Mouse (Mus musculus) Muller cell, postnatal 12 days (primary cell): ENCODE data around the gene Chd3.
"Not testable (repeated sequence)": the region's sequence is repeated elsewhere in the genome, so short reads cannot be mapped to it uniquely, and the experiment has no call there.

ENCODE experiments used
- DNase-seq: peaks from one replicate; pipeline ENCODE4 v3.0.0-alpha.2; 2015; ENCODE audit errors: inconsistent ontology term

Chd3 gene

GRCm38 (mm10) chr11:69406867-69407723 is 37.9 kb upstream of the Chd3 start:
- DNase-seq, result no peak

GRCm38 (mm10) chr11:69406282-69406681 is 37.1 kb upstream of the Chd3 start:
- DNase-seq, result no peak

DNA sequence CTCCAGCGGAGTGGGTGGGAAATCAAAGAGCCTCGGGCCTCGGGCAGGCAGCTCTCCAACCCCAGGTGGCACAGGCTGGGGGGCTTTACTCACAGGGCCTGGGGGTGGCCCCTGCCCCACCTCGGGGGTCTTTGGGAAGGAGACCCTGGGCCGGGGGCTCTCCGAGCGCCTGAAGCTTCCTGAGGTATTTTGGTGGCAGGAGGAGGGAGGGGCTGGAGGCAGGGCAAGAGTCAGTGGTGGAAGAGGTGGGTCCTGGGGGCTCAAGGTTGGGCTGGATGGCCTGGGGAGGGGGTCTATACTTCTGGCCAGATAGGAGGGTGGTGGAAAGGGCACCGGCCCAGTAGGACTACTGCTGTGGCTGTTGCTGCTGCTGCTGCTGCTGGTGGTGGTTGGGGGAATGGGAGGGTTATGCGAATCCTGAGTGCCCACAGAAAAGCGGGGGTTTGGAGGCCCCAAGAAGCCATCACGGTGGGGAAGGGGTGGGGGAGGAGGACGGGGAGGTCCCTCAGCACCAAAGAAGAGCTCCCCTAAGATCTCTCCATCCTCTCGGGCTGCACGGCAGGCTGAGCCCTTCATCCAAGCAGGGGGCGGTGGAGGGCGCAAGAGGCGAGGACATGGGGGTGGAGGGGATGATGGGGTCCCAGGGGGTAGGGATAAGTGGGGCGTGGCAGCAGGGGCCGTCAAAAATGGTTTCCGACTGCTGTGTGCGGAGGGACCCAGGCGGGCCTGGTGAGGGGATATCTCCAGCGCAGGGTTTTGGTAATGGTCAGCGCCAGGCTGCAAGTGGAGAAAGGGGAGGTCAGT is 36.4 kb upstream of the Chd3 start:
- no peak for DNase-seq

DNA sequence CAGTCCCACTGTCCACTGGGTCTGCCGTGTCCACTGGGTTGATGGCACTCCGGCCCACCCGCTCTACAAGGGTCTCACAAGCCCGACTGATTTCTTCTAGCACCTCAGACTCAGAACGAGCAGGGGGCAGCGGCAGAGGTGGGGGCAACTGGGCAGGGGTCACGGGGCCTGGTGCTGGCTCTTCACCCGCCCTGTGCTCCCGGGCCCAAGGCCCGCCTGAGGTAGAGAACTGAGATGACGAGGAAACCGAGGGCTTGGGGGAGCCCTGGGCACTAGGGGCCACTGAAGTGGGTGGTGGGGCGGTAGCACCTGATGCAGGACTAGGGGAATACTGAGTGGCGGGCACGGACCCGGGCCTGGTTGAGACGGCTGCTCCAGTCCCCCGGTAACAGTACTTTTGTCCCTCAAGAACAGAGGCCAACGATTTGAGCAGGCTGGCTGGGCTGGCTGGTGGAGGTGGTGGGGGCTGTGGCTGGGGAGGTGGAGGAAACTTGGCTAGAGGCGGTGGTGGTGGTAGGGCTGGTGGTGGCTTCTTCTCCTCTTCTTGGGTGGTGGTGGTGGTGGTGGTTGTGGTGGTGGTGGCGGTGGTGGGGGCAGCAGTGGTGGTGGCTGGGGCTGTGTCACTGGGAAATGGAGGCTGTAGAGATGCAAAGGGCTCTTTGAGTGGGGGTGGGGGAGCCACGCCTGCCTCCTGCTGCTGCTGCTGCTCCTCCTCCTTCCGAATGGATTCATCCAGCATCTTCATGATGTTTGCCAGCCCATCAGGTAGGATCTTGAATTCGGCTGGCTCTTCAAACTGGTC is 35.6 kb upstream of the Chd3 start:
- DNase-seq, result no peak

DNA sequence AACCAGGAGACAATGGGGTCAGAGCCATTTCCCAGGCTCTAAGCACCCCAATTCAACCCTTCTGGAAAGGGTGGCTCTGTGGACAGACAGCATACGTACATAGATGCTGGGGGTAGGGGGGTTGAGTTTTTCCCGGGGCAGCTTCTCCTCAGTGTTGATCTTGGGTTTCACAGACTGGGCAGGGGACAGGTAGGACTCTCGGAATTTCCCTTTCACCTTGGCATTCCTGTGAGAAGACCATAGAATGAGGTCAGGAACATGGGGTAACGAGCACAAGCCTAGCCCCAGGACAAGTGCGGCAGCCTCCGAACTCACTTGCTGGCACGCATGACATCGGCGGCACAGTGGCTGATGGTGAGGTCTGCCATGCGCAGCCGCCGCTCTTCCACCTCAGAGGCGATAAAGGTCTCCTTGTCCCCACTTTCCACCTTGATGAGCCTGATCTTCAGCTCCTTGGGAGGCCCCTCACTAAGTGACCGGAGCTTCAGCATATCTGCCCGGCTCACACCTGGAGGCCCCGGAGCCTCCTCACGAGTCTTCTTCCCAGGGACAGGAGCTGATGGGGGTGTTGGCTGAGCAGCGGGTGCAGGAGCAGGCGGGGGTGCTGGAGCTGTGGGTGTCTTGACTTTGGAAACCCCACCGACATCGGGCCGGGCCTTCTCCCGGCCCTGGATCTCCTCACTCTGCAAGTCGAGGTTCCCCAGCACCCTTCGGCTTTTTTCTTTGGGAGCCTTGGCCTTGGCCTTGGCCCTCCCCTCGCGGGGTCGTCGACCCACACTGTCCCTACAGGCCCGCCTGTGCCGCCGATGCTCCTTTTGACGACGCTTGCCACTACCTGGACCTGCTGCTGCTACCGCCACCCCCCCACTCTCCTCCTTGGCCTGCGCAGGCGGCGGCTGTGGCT is 34.7 kb upstream of the Chd3 start:
- DNase-seq, result no peak

DNA sequence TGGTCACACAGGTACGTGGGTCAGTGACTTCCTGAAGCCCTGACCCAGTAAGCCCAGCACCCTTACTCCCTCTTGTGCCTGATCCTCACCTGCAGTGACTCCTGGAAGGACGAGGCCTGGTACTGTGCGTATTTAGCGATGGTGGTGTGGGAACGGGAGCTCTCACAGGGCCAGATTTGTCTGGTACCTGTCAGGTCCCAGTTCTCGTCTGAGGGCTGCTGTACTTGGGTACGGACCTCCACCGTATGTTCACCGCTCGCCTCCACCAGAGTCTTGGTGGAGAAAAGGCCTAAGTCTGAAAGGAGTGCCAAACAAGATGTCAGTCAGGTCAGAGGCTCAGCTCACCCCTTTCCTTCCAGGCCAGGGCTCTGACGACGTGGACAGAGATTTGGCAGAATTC is 32.8 kb upstream of the Chd3 start:
- no peak for DNase-seq

- peak; percentile 66 for DNase-seq
These were observed 32.0 kb upstream of the Chd3 start for GRCm38 (mm10) chr11:69401210-69401637.

- DNase-seq, result no peak
These were observed 31.1 kb upstream of the Chd3 start for GRCm38 (mm10) chr11:69400083-69400850.

DNA sequence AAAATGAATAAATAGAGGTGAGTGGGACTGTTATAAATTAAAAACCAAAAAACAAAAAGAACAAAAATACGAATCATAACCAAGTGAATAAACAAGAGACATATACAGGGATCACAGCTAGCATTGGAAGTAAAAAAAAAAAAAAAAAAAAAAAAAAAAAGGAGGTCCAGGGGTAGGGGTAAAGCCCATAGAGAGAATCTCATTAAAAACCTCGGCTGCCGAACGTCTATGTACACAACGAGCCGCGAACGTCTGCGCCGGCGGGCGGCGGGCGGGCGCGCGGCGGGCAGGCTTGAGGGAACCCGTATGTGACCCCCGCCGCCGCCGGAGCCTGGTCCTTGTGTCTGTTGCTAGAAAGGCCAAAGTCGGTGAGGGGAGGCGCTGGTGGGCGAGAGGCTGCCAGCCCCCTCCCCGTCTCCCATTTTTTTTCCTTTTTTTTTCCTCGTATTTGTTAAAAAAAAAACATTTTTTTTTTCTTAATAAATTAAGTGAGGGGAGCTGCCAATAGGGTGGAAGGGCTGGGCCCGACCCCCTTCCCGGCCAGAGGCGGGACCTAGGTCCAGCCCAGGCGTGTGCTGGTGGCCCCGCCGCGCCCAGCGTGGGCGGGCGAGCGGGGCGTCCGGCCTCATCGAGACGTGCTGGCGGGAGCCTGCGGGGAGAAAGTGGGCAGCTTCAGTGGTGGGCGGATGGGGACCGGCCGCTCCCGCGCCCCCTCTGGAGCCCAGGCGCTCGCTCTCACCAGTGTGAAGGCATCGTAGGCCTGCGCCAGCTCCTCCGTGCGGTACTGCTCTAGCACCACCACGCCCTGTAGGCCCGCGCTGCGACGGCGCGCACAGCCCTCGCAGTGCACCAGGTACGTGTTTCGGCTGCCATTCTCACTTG is 30.2 kb upstream of the Chd3 start:
- DNase-seq, result no peak

- no peak for DNase-seq
These were observed 29.4 kb upstream of the Chd3 start for GRCm38 (mm10) chr11:69398486-69399200.

DNA sequence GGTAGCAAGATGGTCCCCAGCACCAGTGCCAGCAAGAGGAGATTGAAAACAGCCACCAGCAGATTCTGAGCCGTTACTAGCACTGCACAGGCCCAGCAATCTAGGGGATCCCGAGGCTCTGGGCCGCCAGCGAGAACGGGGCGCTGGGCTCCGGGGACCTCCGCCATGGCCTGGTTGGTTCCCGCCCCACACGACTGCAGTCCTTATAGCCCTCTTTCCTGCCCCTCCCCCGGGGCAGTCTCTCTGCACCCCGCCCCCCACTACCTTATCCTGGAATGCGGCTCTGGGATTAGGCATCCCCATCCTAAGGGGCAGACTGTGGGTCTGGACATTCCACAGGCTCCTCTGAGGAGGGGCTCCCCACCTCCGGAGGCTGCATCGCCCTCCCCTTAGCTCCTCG is 28.9 kb upstream of the Chd3 start, which contains the start of gene Tmem88:
TSS of gene Tmem88 (minus strand) at position 176 of the 400 bp plus-strand sequence.
- peak; percentile 59 for DNase-seq

DNA sequence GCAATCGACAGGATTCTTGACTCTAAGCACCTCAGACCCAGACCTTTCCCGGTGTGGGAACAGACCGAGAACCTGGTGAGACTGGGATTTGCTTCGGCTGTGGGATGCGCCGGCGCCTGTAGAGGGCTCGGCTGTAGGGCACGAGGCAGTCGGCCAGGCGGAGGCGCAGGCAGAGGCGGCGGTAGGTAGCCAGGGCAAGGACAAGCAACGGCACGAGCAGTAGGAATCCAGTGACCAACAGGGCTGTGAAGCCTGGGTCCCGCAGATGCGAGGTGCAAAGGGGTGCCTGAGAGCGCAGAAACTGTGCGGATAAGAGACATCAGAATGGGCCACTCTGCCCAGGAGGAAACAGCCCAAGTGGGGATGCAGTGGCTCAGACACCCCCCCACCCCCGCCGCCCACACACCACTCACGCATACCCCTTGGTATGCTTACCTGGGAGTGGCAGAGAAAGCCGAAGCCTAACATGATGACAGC is 28.4 kb upstream of the Chd3 start:
- DNase-seq, result peak; percentile 57

- DNase-seq, result no peak
These were observed 27.6 kb upstream of the Chd3 start for GRCm38 (mm10) chr11:69396772-69397171.

GRCm38 (mm10) chr11:69395634-69396373 is 26.6 kb upstream of the Chd3 start:
- DNase-seq, result peak; percentile 98

DNA sequence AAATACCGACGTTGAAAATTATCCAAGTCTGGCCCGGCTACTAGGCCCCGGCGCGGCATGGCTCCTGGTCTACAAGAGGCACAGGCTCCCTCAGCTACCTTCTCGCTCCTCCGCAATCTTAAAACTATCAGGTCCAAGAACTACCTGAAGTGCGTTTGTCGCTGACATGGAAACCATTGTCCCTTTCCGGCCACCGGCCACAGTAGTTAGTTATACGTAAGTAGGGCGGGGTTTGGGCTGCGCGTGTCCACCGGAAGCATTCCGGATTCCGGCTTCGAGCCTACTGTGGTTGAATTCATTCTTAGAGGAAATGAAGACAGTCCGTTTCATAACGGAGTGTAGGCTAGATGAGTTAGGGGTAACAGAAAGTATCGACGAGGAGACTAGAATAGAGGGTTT is 26.0 kb upstream of the Chd3 start, which contains the start of the genes Naa38 and Cyb5d1:
TSS of gene Naa38 (plus strand) at position 253 of the 399 bp plus-strand sequence.
TSS of gene Cyb5d1 (minus strand) at position 397 of the 399 bp plus-strand sequence.
- DNase-seq, result peak; percentile 88

DNA sequence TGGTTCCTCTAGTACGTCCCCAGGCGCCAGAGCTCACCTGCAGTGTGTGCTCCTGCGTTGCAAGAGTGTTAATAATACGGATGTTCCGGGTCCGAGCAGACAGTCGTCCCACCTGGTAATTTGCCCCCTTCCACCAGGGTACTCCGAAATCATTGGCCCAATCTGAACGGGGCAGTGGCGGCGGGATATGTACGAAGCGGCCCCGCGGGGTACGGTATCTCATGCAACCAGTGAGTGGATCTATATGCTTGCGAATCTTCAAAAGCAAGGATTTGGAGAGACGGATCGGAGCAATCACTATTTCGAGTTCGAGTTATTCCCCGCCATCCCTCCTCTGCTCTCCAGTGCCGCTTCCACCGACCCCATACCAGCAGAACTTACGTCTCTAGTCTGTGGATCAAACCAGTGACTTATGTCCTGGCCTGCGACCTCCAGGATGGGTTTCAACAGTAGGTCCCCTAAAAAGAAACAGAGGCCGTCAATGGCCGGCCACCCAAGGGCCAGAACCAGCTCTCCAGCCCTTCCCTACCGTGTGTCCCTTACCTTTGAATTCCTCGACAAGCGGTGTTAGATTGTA is 25.5 kb upstream of the Chd3 start:
- not testable (repeated sequence) for DNase-seq
